Mouse (Mus musculus) E14TG2a.4 (cell line): ENCODE measurements at regions not wholly inside any gene's neighbourhood (a gene's known extent, or its start where the extent isn't known, plus 50 kb on each side); places are given as distances from the start of the nearest gene placed in this dataset.
A peak's percentile ranks its signal among the peaks of the same experiment; 100 is the strongest.
"Not testable (repeated sequence)": the region's sequence is repeated elsewhere in the genome, so short reads cannot be mapped to it uniquely, and the experiment has no call there.

Experiments used
- H3K27me3 ChIP-seq: 2 replicates; pipeline ENCODE4 v1.6.1; 2014; ENCODE audit warnings: low read length, control low read depth; ENCODE audit not compliant: insufficient read depth
- H3K36me3 ChIP-seq: 2 replicates; pipeline ENCODE4 v1.6.1; 2014; ENCODE audit warnings: low read length, control low read depth; ENCODE audit not compliant: insufficient read depth
- H3K4me1 ChIP-seq: replicated peaks from 2 replicates; pipeline ENCODE4 v1.6.1; 2014; ENCODE audit warnings: low read depth, low read length, control low read depth
- H3K4me3 ChIP-seq: replicated peaks from 2 replicates; pipeline ENCODE4 v1.5.1; 2014; ENCODE audit warnings: mild to moderate bottlenecking, low read length
- H3K9me3 ChIP-seq: 2 replicates; pipeline ENCODE4 v1.6.1; 2014; ENCODE audit warnings: low read length, control low read depth
- CTCF ChIP-seq: conservative IDR thresholded peaks from 2 replicates; pipeline ENCODE4 v1.5.1; 2014; ENCODE audit warnings: low read length
- NANOG ChIP-seq: IDR thresholded peaks from 2 replicates; pipeline ENCODE4 v1.6.1; 2014; ENCODE audit warnings: borderline replicate concordance, low read length, mixed read lengths
- POU5F1 ChIP-seq: IDR thresholded peaks from 2 replicates; pipeline ENCODE4 v1.6.1; 2014; ENCODE audit warnings: low read length, borderline replicate concordance

DNA sequence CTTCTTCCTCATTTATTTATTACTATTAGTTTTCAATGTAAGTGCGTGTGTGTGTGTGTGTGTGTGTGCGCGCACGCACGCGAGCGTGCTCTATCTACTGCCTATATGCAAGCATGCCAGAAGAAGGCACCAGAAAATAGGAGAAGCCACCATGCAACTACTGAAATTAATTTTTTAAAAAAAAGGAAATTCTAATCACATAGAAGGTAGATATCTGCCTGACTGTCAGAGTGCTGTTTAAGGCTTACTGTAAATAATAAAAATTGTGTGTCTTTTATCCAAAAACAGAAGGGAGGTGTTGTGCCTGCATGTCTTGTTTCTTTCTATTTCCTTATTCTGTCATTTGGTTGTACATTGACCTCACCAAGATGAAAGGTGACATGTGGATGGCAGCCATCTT, 163.1 kb upstream of the Gdi2 start:
- TF ChIP-seq NANOG (no peak), POU5F1 (no peak), CTCF (no peak)
- Histone ChIP-seq H3K9me3 (peaks cover 69% of the 10 kb centered on the region), H3K27me3 (no peaks in the 10 kb centered on the region), H3K4me1 (0 out of 2 replicates have a peak, but pooled peaks cover under 1% of the 10 kb centered on the region), H3K4me3 (no peak overlapping the region), H3K36me3 (no peaks in the 10 kb centered on the region)

DNA sequence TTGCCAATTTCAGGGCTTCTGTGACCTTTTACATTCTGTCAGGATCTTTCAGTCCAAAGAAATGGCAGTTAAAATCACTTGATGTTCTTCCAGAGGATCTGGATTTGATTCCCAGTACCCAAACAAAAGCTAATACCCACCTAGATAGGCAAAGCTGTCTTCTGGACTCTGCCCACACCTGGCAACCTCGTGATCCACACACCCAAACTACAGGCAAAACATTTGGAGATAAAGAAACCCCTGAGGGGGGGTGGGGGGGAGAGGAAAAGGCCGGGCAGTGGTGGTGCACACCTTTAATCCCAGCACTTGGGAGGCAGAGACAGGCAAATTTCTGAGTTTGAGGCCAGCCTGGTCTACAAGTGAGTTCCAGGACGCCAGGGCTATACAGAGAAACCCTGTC, 160.1 kb upstream of the Gdi2 start:
- peaks cover 82% of the 10 kb centered on the region for H3K9me3 ChIP-seq
- H3K27me3 ChIP-seq, H3K36me3 ChIP-seq, H3K4me3 ChIP-seq, H3K4me1 ChIP-seq: not testable (repeated sequence)

DNA sequence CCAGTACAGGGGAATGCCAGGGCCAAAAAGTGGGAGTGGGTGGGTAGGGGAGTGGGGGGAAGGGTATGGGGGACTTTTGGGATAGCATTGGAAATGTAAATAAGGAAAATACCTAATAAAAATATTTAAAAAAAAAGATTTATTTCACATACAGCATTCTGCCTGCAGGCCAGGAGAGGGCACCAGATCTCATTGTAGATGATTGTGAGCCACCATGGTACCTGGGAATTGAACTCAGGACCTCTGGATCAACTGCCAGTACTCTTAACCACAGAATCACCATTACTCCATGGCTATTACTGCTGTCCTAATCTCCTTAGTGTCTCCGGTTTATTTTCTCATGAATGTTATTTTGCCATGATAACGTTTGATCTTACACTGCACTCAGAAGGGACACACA, 132.1 kb upstream of the Gdi2 start:
- H3K4me3 ChIP-seq, H3K9me3 ChIP-seq: not testable (repeated sequence)

GRCm38 (mm10) chr13:3406236-3407017, 131.4 kb upstream of the Gdi2 start:
- H3K9me3 ChIP-seq, H3K4me3 ChIP-seq, H3K4me1 ChIP-seq, H3K27me3 ChIP-seq, H3K36me3 ChIP-seq: not testable (repeated sequence)
- peak; percentile 66 for TF ChIP-seq CTCF

More for the DNA sequence above, 132.1 kb upstream of the Gdi2 start:
- not testable (repeated sequence) for H3K36me3 ChIP-seq, H3K4me1 ChIP-seq, H3K27me3 ChIP-seq

GRCm38 (mm10) chr13:3410281-3410680, 127.6 kb upstream of the Gdi2 start:
- H3K36me3 ChIP-seq, H3K4me3 ChIP-seq, H3K27me3 ChIP-seq, H3K4me1 ChIP-seq: not testable (repeated sequence)
- peaks cover 19% of the 10 kb centered on the region for H3K9me3 ChIP-seq

DNA sequence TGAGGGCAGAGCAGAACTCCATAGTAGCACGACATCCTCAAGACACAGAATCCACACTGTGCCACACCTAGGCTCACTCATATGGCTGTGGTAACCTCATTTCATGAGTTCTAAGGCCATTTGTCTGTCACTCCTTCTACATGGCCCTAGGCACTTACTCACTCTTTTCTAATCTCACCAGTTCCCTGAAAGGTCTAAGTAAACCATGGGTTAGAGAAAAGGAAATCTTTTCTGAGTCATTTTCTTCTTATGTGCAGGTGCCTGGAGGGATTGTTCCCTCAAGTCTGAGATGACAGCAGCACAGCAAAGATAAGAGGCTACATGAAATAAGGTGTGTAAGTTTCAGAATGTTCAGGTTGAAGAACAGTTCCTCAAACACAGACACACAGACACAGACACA, 120.8 kb upstream of the Gdi2 start:
- H3K4me1 ChIP-seq = no peaks in the 10 kb centered on the region
- H3K36me3 ChIP-seq = no peaks in the 10 kb centered on the region
- H3K9me3 ChIP-seq = peaks cover 77% of the 10 kb centered on the region
- TF ChIP-seq CTCF = no peak
- TF ChIP-seq NANOG = no peak
- no peak for TF ChIP-seq POU5F1
- no peaks in the 10 kb centered on the region for H3K27me3 ChIP-seq
- no peak overlapping the region for H3K4me3 ChIP-seq

DNA sequence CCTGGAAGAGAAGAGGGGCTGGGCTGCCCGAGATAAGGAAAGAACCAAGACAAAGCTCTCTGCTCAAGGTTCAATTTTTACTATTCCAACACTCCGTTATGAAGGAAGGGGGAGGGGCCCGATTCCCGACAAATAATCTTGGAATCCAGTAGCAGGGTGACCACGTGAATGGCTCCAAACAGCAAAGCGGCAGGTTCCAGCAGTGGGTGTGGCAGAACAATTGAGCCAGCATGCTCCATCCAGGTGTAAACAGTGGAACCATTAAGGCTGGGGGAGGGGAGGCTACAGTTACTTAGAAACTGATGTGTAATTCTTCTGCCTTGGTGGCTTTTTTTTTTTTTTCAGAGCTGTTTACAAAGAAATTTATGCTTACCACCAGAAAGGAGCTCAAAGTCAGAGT, 82.5 kb upstream of the Gdi2 start:
- H3K4me1 ChIP-seq, H3K36me3 ChIP-seq, H3K4me3 ChIP-seq, H3K27me3 ChIP-seq: not testable (repeated sequence)
- H3K9me3 ChIP-seq = peaks cover 68% of the 10 kb centered on the region

DNA sequence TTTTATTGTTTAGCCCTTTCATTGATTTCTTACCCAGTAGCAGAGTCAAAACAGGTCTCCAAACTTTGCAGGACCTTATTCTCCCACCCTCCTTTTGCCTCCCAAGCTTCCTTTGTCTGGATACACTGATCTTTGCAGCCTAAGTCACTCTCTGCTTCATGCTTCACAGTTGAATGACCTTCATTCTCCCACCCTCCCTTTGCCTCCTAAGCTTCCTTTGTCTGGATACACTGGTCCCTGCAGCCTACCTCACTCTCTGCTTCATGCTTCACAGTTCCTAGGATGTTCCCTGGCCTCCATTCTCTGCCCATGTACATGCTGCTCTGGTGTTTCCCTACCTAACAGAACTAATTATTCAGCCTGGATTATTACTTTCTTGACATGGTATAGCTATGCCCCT, 61.0 kb upstream of the Gdi2 start:
- no peaks in the 10 kb centered on the region for H3K36me3 ChIP-seq
- H3K4me3 ChIP-seq = no peak overlapping the region
- H3K4me1 ChIP-seq = no peaks in the 10 kb centered on the region
- H3K9me3 ChIP-seq = peaks cover 77% of the 10 kb centered on the region
- H3K27me3 ChIP-seq = no peaks in the 10 kb centered on the region
- TF ChIP-seq POU5F1 = no peak
- TF ChIP-seq NANOG = no peak
- no peak for TF ChIP-seq CTCF

GRCm38 (mm10) chr13:3477997-3478728, 59.7 kb upstream of the Gdi2 start:
- Histone ChIP-seq H3K4me1 (no peaks in the 10 kb centered on the region), H3K4me3 (peak overlapping the region; percentile 69), H3K36me3 (no peaks in the 10 kb centered on the region), H3K9me3 (peaks cover 70% of the 10 kb centered on the region), H3K27me3 (no peaks in the 10 kb centered on the region)
- TF ChIP-seq NANOG = no peak
- TF ChIP-seq POU5F1 = no peak
- TF ChIP-seq CTCF = no peak
